ENCODE assay signal across 9 mouse cellular contexts in genomic region chr14:76949388-76949787, GRCm38 (mm10).
DNase-seq lines count a peak whose midpoint lies in the region; ATAC-seq lines count a peak whose summit lies in the region.
"Had no signal": no experiment of that assay in that cellular context is flagged by ENCODE, and none has a peak within 500 bp of the region (broad histone marks: within the 10 kb centered on the region; RNA-seq: fewer than 3 reads in every experiment).

No protein-coding gene starts in this region.

- no peaks in the 10 kb centered on the region for H3K27me3 ChIP-seq in kidney, embryonic 14.5 days (ENCODE audit: control insufficient read depth, insufficient read depth, low read length)
- H3K27me3 ChIP-seq in intestine, embryonic 15.5 days (replicated peaks) = no peaks in the 10 kb centered on the region

- 79% methylated on average over 3 of the region's 3 CpGs for WGBS in kidney, embryonic 14.5 days
- 63% methylated on average over 3 of the region's 3 CpGs for WGBS in intestine, embryonic 15.5 days

- H3K9me3 ChIP-seq in kidney, embryonic 14.5 days (ENCODE audit: control insufficient read depth, low read length) = no peaks in the 10 kb centered on the region
- H3K9me3 ChIP-seq in intestine, embryonic 15.5 days = no peaks in the 10 kb centered on the region

- H3K27ac ChIP-seq in kidney, embryonic 14.5 days (ENCODE audit: low read depth, low read length) = no peak overlapping the region
- peak overlapping the region; percentile 48; the same call in 1 of the 2 replicates for H3K27ac ChIP-seq in intestine, embryonic 15.5 days

- peak; percentile 45 for DNase-seq in kidney, adult 11 months
- peak; percentile 46 for DNase-seq in urinary bladder, postnatal 14 days (ENCODE audit: low spot score)
- no peak for DNase-seq in urinary bladder, adult 2 months (ENCODE audit: low spot score)
- peak; percentile 32 to 35 for DNase-seq in urinary bladder, postnatal 36 days (ENCODE audit: low spot score in 2 of 2)
- DNase-seq in right cerebral cortex, adult 2 months (ENCODE audit: low spot score in 2 of 2) = no peak
- DNase-seq in right cerebral cortex, postnatal 14 days = no peak
- DNase-seq: layer of hippocampus, postnatal 36 days had no signal

- no peaks in the 10 kb centered on the region for H3K36me3 ChIP-seq in kidney, embryonic 14.5 days (ENCODE audit: control insufficient read depth, insufficient read depth, low read length)
- H3K36me3 ChIP-seq in intestine, embryonic 15.5 days = no peaks in the 10 kb centered on the region

- H3K4me3 ChIP-seq in kidney, embryonic 14.5 days (ENCODE audit: low read length) = no peak overlapping the region
- no peak overlapping the region for H3K4me3 ChIP-seq in intestine, embryonic 15.5 days (replicated peaks)

- peaks cover 10% of the 10 kb centered on the region for H3K4me1 ChIP-seq in kidney, embryonic 14.5 days (ENCODE audit: control insufficient read depth, insufficient read depth, low read length)
- H3K4me1 ChIP-seq in intestine, embryonic 15.5 days (replicated peaks) = peaks cover 15% of the 10 kb centered on the region

- H3K4me2 ChIP-seq in kidney, embryonic 14.5 days (replicated peaks; ENCODE audit: low read depth, low read length) = no peak overlapping the region
- H3K4me2 ChIP-seq in intestine, embryonic 15.5 days (replicated peaks) = no peak overlapping the region

- no peak for ATAC-seq in kidney, embryonic 14.5 days (ENCODE audit: low FRiP score, low TSS enrichment)
- no peak for ATAC-seq in intestine, embryonic 15.5 days

- H3K9ac ChIP-seq in kidney, embryonic 14.5 days (ENCODE audit: low read depth, low read length) = no peak overlapping the region
- no peak overlapping the region for H3K9ac ChIP-seq in intestine, embryonic 15.5 days

Comparison
In these comparisons a context has a peak if more than half of its experiments do, and no peak if none do; other contexts are left out.
1. DNase-seq: peak in kidney, adult 11 months (single experiment), urinary bladder, postnatal 14 days (single experiment) and urinary bladder, postnatal 36 days (2 of 2); none in urinary bladder, adult 2 months (single experiment), right cerebral cortex, adult 2 months (0 of 2) and right cerebral cortex, postnatal 14 days (single experiment).